Mouse (Mus musculus) limb, embryonic 14.5 days (tissue): Measurements from ENCODE around the gene Slc37a1. TPM values are rescaled to one million over a fixed set of nuclear protein-coding genes. Genes with fewer than 3 reads are reported as not detected.
"Not testable (repeated sequence)": the region's sequence is repeated elsewhere in the genome, so short reads cannot be mapped to it uniquely, and the experiment has no call there.

ENCODE experiments used
- ATAC-seq: fragments of 200-750 bp; cut with Nextera tagmentation; 2 replicates; pipeline ENCODE4 v1.8.0; 2017; ENCODE audit warnings: low read depth, moderate number of reproducible peaks, moderate TSS enrichment; ENCODE audit not compliant: low FRiP score
- DNase-seq: peaks from one replicate; pipeline ENCODE4 v3.0.0-alpha.2; 2015; ENCODE audit warnings: low spot score
- H3K27ac ChIP-seq: fragments of 300-500 bp; sonication (generic); replicated peaks from 2 replicates; pipeline ENCODE4 v1.5.1; 2014; ENCODE audit warnings: low read depth, mild to moderate bottlenecking, low read length, moderate library complexity, mixed read lengths
- H3K27me3 ChIP-seq: fragments of 300-500 bp; sonication (generic); 2 replicates; pipeline ENCODE4 v1.6.1; 2014; ENCODE audit warnings: low read length, mixed read lengths; ENCODE audit not compliant: control insufficient read depth, insufficient read depth
- H3K36me3 ChIP-seq: fragments of 300-500 bp; sonication (generic); 2 replicates; pipeline ENCODE4 v1.6.1; 2014; ENCODE audit warnings: mild to moderate bottlenecking, low read length, moderate library complexity, mixed read lengths; ENCODE audit not compliant: control insufficient read depth, insufficient read depth
- H3K4me1 ChIP-seq: fragments of 300-500 bp; sonication (generic); 2 replicates; pipeline ENCODE4 v1.6.1; 2014; ENCODE audit warnings: antibody characterized with exemption, low read length, mixed read lengths; ENCODE audit not compliant: control insufficient read depth, insufficient read depth
- H3K4me2 ChIP-seq: fragments of 300-500 bp; sonication (generic); replicated peaks from 2 replicates; pipeline ENCODE4 v1.6.1; 2014; ENCODE audit warnings: low read depth, mild to moderate bottlenecking, low read length, moderate library complexity; ENCODE audit not compliant: severe bottlenecking
- H3K4me3 ChIP-seq: fragments of 300-500 bp; sonication (generic); replicated peaks from 2 replicates; pipeline ENCODE4 v1.5.1; 2014; ENCODE audit warnings: low read length
- H3K9ac ChIP-seq: fragments of 300-500 bp; sonication (generic); 2 replicates; pipeline ENCODE4 v1.6.1; 2014; ENCODE audit warnings: mild to moderate bottlenecking, low read depth, low read length, moderate library complexity; ENCODE audit not compliant: severe bottlenecking
- H3K9me3 ChIP-seq: fragments of 300-500 bp; sonication (generic); 2 replicates; pipeline ENCODE4 v1.6.1; 2016; ENCODE audit warnings: low read length; ENCODE audit not compliant: control insufficient read depth
- POLR2A ChIP-seq: fragments of 200-500 bp; IDR thresholded peaks from 2 replicates; pipeline ENCODE4 v1.8.0; 2012; ENCODE audit warnings: inconsistent platforms, mild to moderate bottlenecking, moderate library complexity, borderline replicate concordance; ENCODE audit not compliant: insufficient read depth, insufficient read length; ENCODE audit errors: extremely low read depth
- WGBS: fragments of 180-500 bp; shearing (Covaris S2); extraction: QIAGEN DNeasy Blood & Tissue Kit; methylation state at CpG from one replicate; pipeline ENCODE4 v1.1.7; 2014; 5-methylcytosine and 5-hydroxymethylcytosine counted together
- polyA plus RNA-seq, 2 experiments: library from polyadenylated mRNA; depleted of rRNA in 1 of 2; stranded (reverse) in 1 of 2; unstranded in 1 of 2; fragments of >200 nt; fragmentation: Nextera tagmentation in 1 of 2; extraction: Ambion mirVana in 1 of 2; gene quantifications; 2 replicates each; pipeline versions ENCODE4 v1.2.1 to v1.2.3; 2012 to 2014

The Slc37a1 gene
- polyA plus RNA-seq, 2 experiments: 1.6 to 2.4 TPM

GRCm38 (mm10) chr17:31344816-31345215, 58.2 kb downstream of the Slc37a1 start:
- no peak for TF ChIP-seq POLR2A
- no peaks in the 10 kb centered on the region for H3K36me3 ChIP-seq
- no peaks in the 10 kb centered on the region for H3K4me1 ChIP-seq
- no peak overlapping the region for H3K9ac ChIP-seq
- no peak overlapping the region for H3K27ac ChIP-seq
- no peak for ATAC-seq
- 93% methylated on average over 3 of the region's 3 CpGs for WGBS
- H3K27me3 ChIP-seq: no peaks in the 10 kb centered on the region
- no peak overlapping the region for H3K4me3 ChIP-seq
- H3K9me3 ChIP-seq: no peaks in the 10 kb centered on the region
- no peak for DNase-seq
- H3K4me2 ChIP-seq: no peak overlapping the region

GRCm38 (mm10) chr17:31348129-31348528, 61.5 kb downstream of the Slc37a1 start:
- Histone ChIP-seq H3K4me2 (no peak overlapping the region), H3K4me1 (no peaks in the 10 kb centered on the region), H3K27me3 (no peaks in the 10 kb centered on the region), H3K27ac (no peak overlapping the region), H3K36me3 (no peaks in the 10 kb centered on the region), H3K9me3 (no peaks in the 10 kb centered on the region), H3K9ac (no peak overlapping the region), H3K4me3 (no peak overlapping the region)
- DNase-seq: no peak
- no peak for TF ChIP-seq POLR2A
- ATAC-seq: no peak
- WGBS: 87% methylated on average over 5 of the region's 5 CpGs

GRCm38 (mm10) chr17:31349388-31349787, 62.8 kb downstream of the Slc37a1 start:
- H3K27me3 ChIP-seq: no peaks in the 10 kb centered on the region
- no peak overlapping the region for H3K4me3 ChIP-seq
- WGBS: 79% methylated on average over 12 of the region's 12 CpGs
- no peaks in the 10 kb centered on the region for H3K9me3 ChIP-seq
- no peak overlapping the region for H3K27ac ChIP-seq
- ATAC-seq (no peak), DNase-seq (no peak)
- no peaks in the 10 kb centered on the region for H3K36me3 ChIP-seq
- H3K4me1 ChIP-seq: no peaks in the 10 kb centered on the region
- H3K9ac ChIP-seq: no peak overlapping the region
- TF ChIP-seq POLR2A: no peak
- no peak overlapping the region for H3K4me2 ChIP-seq

GRCm38 (mm10) chr17:31351984-31352383, 65.4 kb downstream of the Slc37a1 start:
- Histone ChIP-seq H3K9ac (no peak overlapping the region), H3K4me3 (no peak overlapping the region), H3K9me3 (no peaks in the 10 kb centered on the region), H3K36me3 (no peaks in the 10 kb centered on the region), H3K4me2 (no peak overlapping the region), H3K27ac (no peak overlapping the region), H3K4me1 (no peaks in the 10 kb centered on the region), H3K27me3 (no peaks in the 10 kb centered on the region)
- TF ChIP-seq POLR2A: no peak
- ATAC-seq: no peak
- no peak for DNase-seq
- 70% methylated on average over 8 of the region's 8 CpGs for WGBS

GRCm38 (mm10) chr17:31353255-31353654, 66.7 kb downstream of the Slc37a1 start:
- TF ChIP-seq POLR2A: no peak
- H3K27ac ChIP-seq: no peak overlapping the region
- no peaks in the 10 kb centered on the region for H3K36me3 ChIP-seq
- H3K9me3 ChIP-seq: no peaks in the 10 kb centered on the region
- no peak overlapping the region for H3K4me3 ChIP-seq
- 82% methylated on average over 2 of the region's 2 CpGs for WGBS
- ATAC-seq (no peak), DNase-seq (no peak)
- H3K4me2 ChIP-seq: no peak overlapping the region
- H3K4me1 ChIP-seq: no peaks in the 10 kb centered on the region
- no peaks in the 10 kb centered on the region for H3K27me3 ChIP-seq
- H3K9ac ChIP-seq: no peak overlapping the region

GRCm38 (mm10) chr17:31354684-31355083, 68.1 kb downstream of the Slc37a1 start:
- H3K4me2 ChIP-seq, ATAC-seq, H3K9ac ChIP-seq, H3K36me3 ChIP-seq, H3K4me1 ChIP-seq, H3K4me3 ChIP-seq, H3K27ac ChIP-seq, H3K9me3 ChIP-seq, H3K27me3 ChIP-seq, DNase-seq: not testable (repeated sequence)
- WGBS: 74% methylated on average over 3 of the region's 3 CpGs
